Mouse (Mus musculus): Measurements from ENCODE around the gene Triobp. TPM values are rescaled to one million over a fixed set of nuclear protein-coding genes. Genes with fewer than 3 reads are reported as not detected.

Gene Triobp
- polyA plus RNA-seq, 1 experiment from 2014 or later, result 60.1 TPM

GRCm38 (mm10) chr15:79051461-79052360 lies 104.2 kb downstream of the Triobp start:
- no peak for ATAC-seq (replicated peaks; ENCODE audit: low FRiP score)
- no peak overlapping the region for H3K4me3 ChIP-seq (ENCODE audit: low read depth, low read length)
- H3K36me3 ChIP-seq (ENCODE audit: control insufficient read depth, insufficient read depth, low read length), result peaks cover 7% of the 10 kb centered on the region; the same call in 1 of the 2 replicates
- H3K27me3 ChIP-seq (ENCODE audit: control insufficient read depth, insufficient read depth, low read length), result no peaks in the 10 kb centered on the region
- H3K9me3 ChIP-seq (ENCODE audit: control insufficient read depth, low read length), result no peaks in the 10 kb centered on the region
- WGBS, result 80% methylated on average over 13 of the region's 13 CpGs
- no peak overlapping the region for H3K27ac ChIP-seq (ENCODE audit: low read depth, low read length)
- H3K4me2 ChIP-seq (ENCODE audit: low read depth, low read length, severe bottlenecking), result no peak overlapping the region
- H3K4me1 ChIP-seq (replicated peaks; ENCODE audit: control insufficient read depth, insufficient read depth, low read length), result no peaks in the 10 kb centered on the region; the same call in 1 of the 2 replicates
- H3K9ac ChIP-seq (ENCODE audit: low read length), result no peak overlapping the region
- DNase-seq (ENCODE audit: low spot score), result no peak

DNA sequence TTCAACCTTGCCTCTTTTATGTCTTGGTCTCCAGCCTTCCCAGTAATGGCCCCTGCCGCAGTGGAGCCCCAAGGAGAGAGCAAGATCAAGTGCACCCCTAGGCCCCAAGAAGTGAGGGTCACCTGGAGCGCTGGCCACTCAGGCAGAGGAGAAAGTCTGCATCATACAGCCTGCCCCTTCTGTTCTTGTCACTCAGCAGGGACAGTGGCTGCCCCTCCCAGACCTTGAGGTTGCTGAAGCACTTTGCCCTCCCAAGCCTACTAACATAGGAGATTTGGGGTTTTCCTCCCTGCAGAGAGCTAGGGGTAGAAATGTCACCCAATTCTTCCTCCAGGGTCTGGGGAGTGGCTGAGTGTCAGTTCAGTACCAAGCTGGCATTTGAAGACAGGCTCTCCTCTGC lies 104.8 kb downstream of the Triobp start:
- Histone ChIP-seq H3K27me3 (ENCODE audit: control insufficient read depth, insufficient read depth, low read length) (no peaks in the 10 kb centered on the region), H3K4me3 (ENCODE audit: low read depth, low read length) (no peak overlapping the region), H3K36me3 (ENCODE audit: control insufficient read depth, insufficient read depth, low read length) (peaks cover 7% of the 10 kb centered on the region; the same call in 1 of the 2 replicates), H3K9me3 (ENCODE audit: control insufficient read depth, low read length) (no peaks in the 10 kb centered on the region), H3K27ac (ENCODE audit: low read depth, low read length) (no peak overlapping the region), H3K4me2 (ENCODE audit: low read depth, low read length, severe bottlenecking) (no peak overlapping the region), H3K9ac (ENCODE audit: low read length) (no peak overlapping the region), H3K4me1 (replicated peaks; ENCODE audit: control insufficient read depth, insufficient read depth, low read length) (no peaks in the 10 kb centered on the region; the same call in 1 of the 2 replicates)
- ATAC-seq (replicated peaks; ENCODE audit: low FRiP score) (no peak), DNase-seq (ENCODE audit: low spot score) (no peak)
- 93% methylated on average over 2 of the region's 2 CpGs for WGBS

Small RNA genes lying within 50 kb of the gene (microRNA-seq; reads per million reads assigned to microRNA genes)
- gene Mir6956 (ENCODE audit: insufficient number of aligned reads), result not detected

Other genes with a start within 250 kb of the Triobp start
- gene Elfn2, start 229.0 kb upstream of the Triobp start, polyA plus RNA-seq (2014; fragmentation: Nextera tagmentation; extraction: Ambion mirVana), result 0.08 and 0.20 TPM in 2 replicates
- gene Mfng, start 174.2 kb upstream of the Triobp start, polyA plus RNA-seq (2014; fragmentation: Nextera tagmentation; extraction: Ambion mirVana), result 108 and 113 TPM in 2 replicates
- 2.3 and 2.7 TPM in 2 replicates for gene Card10, start 144.7 kb upstream of the Triobp start, polyA plus RNA-seq (2014; fragmentation: Nextera tagmentation; extraction: Ambion mirVana)
- gene Cdc42ep1, start 105.1 kb upstream of the Triobp start, polyA plus RNA-seq (2014; fragmentation: Nextera tagmentation; extraction: Ambion mirVana), result 9.6 and 10.4 TPM in 2 replicates
- gene Lgals2, start 92.2 kb upstream of the Triobp start, polyA plus RNA-seq (2014; fragmentation: Nextera tagmentation; extraction: Ambion mirVana), result not detected in 2 replicates
- 45.0 and 47.8 TPM in 2 replicates for gene Gga1, start 70.5 kb upstream of the Triobp start, polyA plus RNA-seq (2014; fragmentation: Nextera tagmentation; extraction: Ambion mirVana)
- 0.13 TPM in 1 of 2 replicates, not detected in the other for gene Gm49510, start 48.1 kb upstream of the Triobp start, polyA plus RNA-seq (2014; fragmentation: Nextera tagmentation; extraction: Ambion mirVana)
- gene Sh3bp1, start 48.0 kb upstream of the Triobp start, polyA plus RNA-seq (2014; fragmentation: Nextera tagmentation; extraction: Ambion mirVana), result 15.8 and 17.3 TPM in 2 replicates
- gene Pdxp, start 33.8 kb upstream of the Triobp start, polyA plus RNA-seq (2014; fragmentation: Nextera tagmentation; extraction: Ambion mirVana), result 37.2 and 49.2 TPM in 2 replicates
- 279 and 319 TPM in 2 replicates for gene Lgals1, start 21.0 kb upstream of the Triobp start, polyA plus RNA-seq (2014; fragmentation: Nextera tagmentation; extraction: Ambion mirVana)
- 56.8 and 62.6 TPM in 2 replicates for gene Nol12, start 12.8 kb upstream of the Triobp start, polyA plus RNA-seq (2014; fragmentation: Nextera tagmentation; extraction: Ambion mirVana)
- gene H1f0, start 80.7 kb downstream of the Triobp start, polyA plus RNA-seq (2014; fragmentation: Nextera tagmentation; extraction: Ambion mirVana), result 349 and 396 TPM in 2 replicates
- gene Galr3, start 94.2 kb downstream of the Triobp start, polyA plus RNA-seq (2014; fragmentation: Nextera tagmentation; extraction: Ambion mirVana), result not detected in 2 replicates
- 61.6 and 67.1 TPM in 2 replicates for gene Ankrd54, start 115.2 kb downstream of the Triobp start, polyA plus RNA-seq (2014; fragmentation: Nextera tagmentation; extraction: Ambion mirVana)
- gene Eif3l, start 127.5 kb downstream of the Triobp start, polyA plus RNA-seq (2014; fragmentation: Nextera tagmentation; extraction: Ambion mirVana), result 245 and 254 TPM in 2 replicates
- gene Micall1, start 161.2 kb downstream of the Triobp start, polyA plus RNA-seq (2014; fragmentation: Nextera tagmentation; extraction: Ambion mirVana), result 6.3 and 7.6 TPM in 2 replicates
- gene Polr2f, start 193.3 kb downstream of the Triobp start, polyA plus RNA-seq (2014; fragmentation: Nextera tagmentation; extraction: Ambion mirVana), result 378 and 386 TPM in 2 replicates
- gene 1700088E04Rik, start 193.5 kb downstream of the Triobp start, polyA plus RNA-seq (2014; fragmentation: Nextera tagmentation; extraction: Ambion mirVana), result 9.3 and 10.6 TPM in 2 replicates
- gene Sox10, start 217.5 kb downstream of the Triobp start, polyA plus RNA-seq (2014; fragmentation: Nextera tagmentation; extraction: Ambion mirVana), result 1.3 and 1.4 TPM in 2 replicates